Mouse (Mus musculus): Measurements from ENCODE around the gene Ssmem1.

The Ssmem1 gene

GRCm38 (mm10) chr6:30553381-30554010, 43.8 kb downstream of the Ssmem1 start:
- DNase-seq (ENCODE audit: low spot score in 2 of 2) = no peak

- no peak for DNase-seq (ENCODE audit: low spot score in 2 of 2)
These were observed 44.4 kb downstream of the Ssmem1 start for GRCm38 (mm10) chr6:30554092-30554491.

- DNase-seq (ENCODE audit: low spot score in 2 of 2) = no peak
These were observed 45.0 kb downstream of the Ssmem1 start for GRCm38 (mm10) chr6:30554621-30555170.

- no peak for DNase-seq (ENCODE audit: low spot score in 2 of 2)
These were observed 46.4 kb downstream of the Ssmem1 start for GRCm38 (mm10) chr6:30556080-30556479.

- DNase-seq (ENCODE audit: low spot score in 2 of 2) = no peak
These were observed 50.1 kb downstream of the Ssmem1 start for GRCm38 (mm10) chr6:30559726-30560125.

GRCm38 (mm10) chr6:30562132-30562531, 52.5 kb downstream of the Ssmem1 start:
- no peak for DNase-seq (ENCODE audit: low spot score in 2 of 2)

- no peak for DNase-seq (ENCODE audit: low spot score in 2 of 2)
These were observed 53.9 kb downstream of the Ssmem1 start for GRCm38 (mm10) chr6:30563575-30563974.

GRCm38 (mm10) chr6:30564051-30564450, 54.4 kb downstream of the Ssmem1 start:
- DNase-seq (ENCODE audit: low spot score in 2 of 2) = no peak

GRCm38 (mm10) chr6:30568069-30568468, 58.4 kb downstream of the Ssmem1 start, which contains the start of gene Cpa4:
TSS of gene Cpa4 (plus strand) at chr6:30568369.
- no peak for DNase-seq (ENCODE audit: low spot score in 2 of 2)

GRCm38 (mm10) chr6:30569331-30569730, 59.7 kb downstream of the Ssmem1 start:
- DNase-seq (ENCODE audit: low spot score in 2 of 2) = no peak
